Mouse (Mus musculus) kidney, adult 10 weeks (tissue): ENCODE measurements around the gene Hp. TPM values are rescaled to one million over a fixed set of nuclear protein-coding genes. Genes with fewer than 3 reads are reported as not detected.

Source experiments
- polyA plus RNA-seq: library from polyadenylated mRNA; stranded (reverse); fragments of 350-450 nt; fragmentation: Illumina TruSeq; extraction: RNeasy Lipid Tissue Mini Kit (QIAGEN cat#74804); gene quantifications from one replicate; pipeline ENCODE4 v1.2.3, GENCODE M21; 2014; ENCODE audit warnings: low read depth, low replicate concordance

The Hp gene
- polyA plus RNA-seq: not detected

GRCm38 (mm10) chr8:109578900-109579301 is at the start of gene Hp:
TSS of gene Hp (minus strand) at chr8:109579172.

GRCm38 (mm10) chr8:109614243-109615210 is 35.6 kb upstream of the Hp start, which contains the start of gene Pkd1l3:
TSS of gene Pkd1l3 (plus strand) at chr8:109614517.

GRCm38 (mm10) chr8:109608271-109609152 is 29.5 kb upstream of the Hp start, which contains the start of gene Dhodh:
TSS of gene Dhodh (minus strand) at chr8:109608673.

GRCm38 (mm10) chr8:109565498-109566333 is 13.3 kb downstream of the Hp start, which contains the start of the genes Dhx38 and Txnl4b:
TSS of gene Dhx38 (minus strand) at chr8:109565861.
TSS of gene Txnl4b (plus strand) at chr8:109565892.

Other genes starting within 250 kb of the Hp start
- gene Pmfbp1, start 85.1 kb downstream of the Hp start, polyA plus RNA-seq: not detected
- 0.93 TPM for gene Dhx38, start 13.3 kb downstream of the Hp start, polyA plus RNA-seq
- 19.1 TPM for gene Txnl4b, start 13.3 kb downstream of the Hp start, polyA plus RNA-seq
- 3.6 TPM for gene Dhodh, start 29.5 kb upstream of the Hp start, polyA plus RNA-seq
- gene Pkd1l3, start 35.3 kb upstream of the Hp start, polyA plus RNA-seq: not detected
- 79.8 TPM for gene Ist1, start 114.1 kb upstream of the Hp start, polyA plus RNA-seq
- 3.4 TPM for gene Zfp821, start 126.4 kb upstream of the Hp start, polyA plus RNA-seq
- 19.5 TPM for gene Atxn1l, start 158.6 kb upstream of the Hp start, polyA plus RNA-seq
- gene Ap1g1, start 199.4 kb upstream of the Hp start, polyA plus RNA-seq: 277 TPM